Mouse (Mus musculus) heart, adult 2 months (tissue): ENCODE measurements at regions not wholly inside any gene's neighbourhood (a gene's known extent, or its start where the extent isn't known, plus 50 kb on each side); places are given as distances from the start of the nearest gene placed in this dataset.

Source experiments
- DNase-seq, 2 experiments: peaks; one replicate each; pipeline ENCODE4 v3.0.0; 2021
- H3K27ac ChIP-seq: fragments of 200-600 bp; 2 replicates; pipeline ENCODE4 v1.8.1; 2022
- H3K27me3 ChIP-seq: fragments of 200-500 bp; 2 replicates; pipeline ENCODE4 v1.6.1; 2012; ENCODE audit warnings: mild to moderate bottlenecking, low read length, inconsistent platforms, mixed read lengths; ENCODE audit not compliant: control insufficient read depth, insufficient read depth
- H3K36me3 ChIP-seq: fragments of 200-500 bp; 2 replicates; pipeline ENCODE4 v1.6.1; 2012; ENCODE audit warnings: low read length, inconsistent platforms; ENCODE audit not compliant: control insufficient read depth, insufficient read depth
- H3K4me1 ChIP-seq: fragments of 200-500 bp; 2 replicates; pipeline ENCODE4 v1.6.1; 2011; ENCODE audit warnings: low read length; ENCODE audit not compliant: control insufficient read depth, insufficient read depth
- H3K4me3 ChIP-seq: fragments of 200-600 bp; 2 replicates; pipeline ENCODE4 v1.8.1; 2022
- H3K79me2 ChIP-seq: fragments of 200-500 bp; replicated peaks from 2 replicates; pipeline ENCODE4 v1.6.1; 2012; ENCODE audit warnings: mild to moderate bottlenecking, inconsistent platforms, low read length, moderate library complexity, mixed read lengths; ENCODE audit not compliant: control insufficient read depth, insufficient read depth
- H3K9ac ChIP-seq: fragments of 200-500 bp; 2 replicates; pipeline ENCODE4 v1.6.1; 2012; ENCODE audit warnings: low read depth, mild to moderate bottlenecking, control low read depth, inconsistent platforms, low read length, mixed read lengths
- CTCF ChIP-seq: fragments of 200-600 bp; IDR thresholded peaks from 2 replicates; pipeline ENCODE4 v1.8.1; 2022; ENCODE audit warnings: antibody characterized with exemption, mild to moderate bottlenecking, moderate library complexity
- EP300 ChIP-seq: fragments of 200-500 bp; IDR thresholded peaks from 2 replicates; pipeline ENCODE4 v1.6.1; 2011; ENCODE audit warnings: low read depth, low read length, control low read depth; ENCODE audit not compliant: insufficient read depth
- POLR2A ChIP-seq: fragments of 200-500 bp; IDR thresholded peaks from 2 replicates; pipeline ENCODE4 v1.6.1; 2011; ENCODE audit warnings: mild to moderate bottlenecking, low read depth, low read length, control low read depth; ENCODE audit not compliant: insufficient read depth
- WGBS: fragments of 180-500 bp; shearing (Covaris S2); methylation state at CpG from one replicate; pipeline ENCODE4 v1.1.7; 2018; 5-methylcytosine and 5-hydroxymethylcytosine counted together
- intact Hi-C: fragments of 180-260 bp; cut with DNase I; formaldehyde crosslinking; loops from one replicate; pipeline ENCODE4 v1.15.1; 2025

- no peak overlapping the region for H3K9ac ChIP-seq
- TF ChIP-seq CTCF (no peak), EP300 (no peak), POLR2A (no peak)
- 80% methylated on average over 5 of the region's 5 CpGs for WGBS
- peaks cover 1% of the 10 kb centered on the region; the same call in 1 of the 2 replicates for H3K4me1 ChIP-seq
- DNase-seq = no peak
- H3K27ac ChIP-seq = no peak overlapping the region
- intact Hi-C loops = no loop called here
- H3K79me2 ChIP-seq = no peaks in the 10 kb centered on the region
- no peaks in the 10 kb centered on the region for H3K36me3 ChIP-seq
- H3K27me3 ChIP-seq = no peaks in the 10 kb centered on the region
- no peak overlapping the region for H3K4me3 ChIP-seq
Observed at GRCm38 (mm10) chr9:101612971-101613370, 248.7 kb upstream of the 9630041A04Rik start.

GRCm38 (mm10) chr9:101612571-101612970 lies 249.1 kb upstream of the 9630041A04Rik start:
- Histone ChIP-seq H3K4me3 (no peak overlapping the region), H3K79me2 (no peaks in the 10 kb centered on the region), H3K4me1 (peaks cover 1% of the 10 kb centered on the region; the same call in 1 of the 2 replicates), H3K9ac (no peak overlapping the region), H3K27me3 (no peaks in the 10 kb centered on the region), H3K36me3 (no peaks in the 10 kb centered on the region), H3K27ac (no peak overlapping the region)
- TF ChIP-seq CTCF (no peak), POLR2A (no peak), EP300 (no peak)
- intact Hi-C loops = no loop called here
- DNase-seq = peak; percentile 20 to 28
- 57% methylated on average over 4 of the region's 4 CpGs for WGBS

GRCm38 (mm10) chr9:101611481-101611880 lies 250.2 kb upstream of the 9630041A04Rik start:
- no peak overlapping the region for H3K4me3 ChIP-seq
- no peaks in the 10 kb centered on the region for H3K27me3 ChIP-seq
- H3K79me2 ChIP-seq = no peaks in the 10 kb centered on the region
- 29% methylated on average over 3 of the region's 3 CpGs for WGBS
- intact Hi-C loops = no loop called here
- no peak overlapping the region for H3K9ac ChIP-seq
- H3K4me1 ChIP-seq = peaks cover 1% of the 10 kb centered on the region; the same call in 1 of the 2 replicates
- H3K27ac ChIP-seq = no peak overlapping the region
- DNase-seq = no peak
- TF ChIP-seq POLR2A (no peak), EP300 (no peak), CTCF (peak; percentile 47)
- no peaks in the 10 kb centered on the region for H3K36me3 ChIP-seq

GRCm38 (mm10) chr9:101610806-101611443 lies 250.7 kb upstream of the 9630041A04Rik start:
- whole genome bisulfite sequencing = 74% methylated on average over 8 of the region's 8 CpGs
- Histone ChIP-seq H3K27ac (no peak overlapping the region), H3K79me2 (no peaks in the 10 kb centered on the region), H3K4me3 (no peak overlapping the region), H3K4me1 (peaks cover 1% of the 10 kb centered on the region; the same call in 1 of the 2 replicates), H3K36me3 (no peaks in the 10 kb centered on the region), H3K27me3 (no peaks in the 10 kb centered on the region), H3K9ac (no peak overlapping the region)
- DNase-seq = no peak
- intact Hi-C loops = no loop called here
- TF ChIP-seq EP300 (no peak), POLR2A (no peak), CTCF (no peak)

- H3K36me3 ChIP-seq = no peaks in the 10 kb centered on the region
- no peak overlapping the region for H3K4me3 ChIP-seq
- H3K4me1 ChIP-seq = peaks cover 1% of the 10 kb centered on the region; the same call in 1 of the 2 replicates
- no peak for DNase-seq
- H3K27ac ChIP-seq = no peak overlapping the region
- 84% methylated on average over 4 of the region's 4 CpGs for WGBS
- TF ChIP-seq CTCF (no peak), EP300 (no peak), POLR2A (no peak)
- intact Hi-C loops = no loop called here
- no peaks in the 10 kb centered on the region for H3K79me2 ChIP-seq
- no peaks in the 10 kb centered on the region for H3K27me3 ChIP-seq
- no peak overlapping the region for H3K9ac ChIP-seq
Observed at GRCm38 (mm10) chr9:101610338-101610737, 251.3 kb upstream of the 9630041A04Rik start.

- H3K4me3 ChIP-seq = no peak overlapping the region
- no peak overlapping the region for H3K9ac ChIP-seq
- TF ChIP-seq CTCF (no peak), EP300 (no peak), POLR2A (no peak)
- no peaks in the 10 kb centered on the region for H3K27me3 ChIP-seq
- 72% methylated on average over 6 of the region's 6 CpGs for WGBS
- no peaks in the 10 kb centered on the region for H3K36me3 ChIP-seq
- intact Hi-C loops = no loop called here
- DNase-seq = no peak
- H3K79me2 ChIP-seq = no peaks in the 10 kb centered on the region
- no peaks in the 10 kb centered on the region for H3K4me1 ChIP-seq
- no peak overlapping the region for H3K27ac ChIP-seq
Observed at GRCm38 (mm10) chr9:101602799-101603198, 258.8 kb upstream of the 9630041A04Rik start.
